Mouse (Mus musculus) CH12.LX (cell line): ENCODE measurements around the gene Tcte3.
"Not testable (repeated sequence)": the region's sequence is repeated elsewhere in the genome, so short reads cannot be mapped to it uniquely, and the experiment has no call there.

Experiments used
- BHLHE40 ChIP-seq: IDR thresholded peaks from 2 replicates; pipeline ENCODE4 v1.6.1; 2011; ENCODE audit warnings: mild to moderate bottlenecking, low read depth, low read length, improper control_type of control experiment
- CHD2 ChIP-seq: IDR thresholded peaks from 2 replicates; pipeline ENCODE4 v1.6.1; 2011; ENCODE audit warnings: low read length, improper control_type of control experiment
- CTCF ChIP-seq, 2 experiments: IDR thresholded peaks in 1 of 2; conservative IDR thresholded peaks in 1 of 2; 2 replicates each; pipeline ENCODE4 v1.5.1; 2011 to 2012; ENCODE audit warnings: low read depth in 2 of 2, low read length in 2 of 2, improper control_type of control experiment in 1 of 2, inconsistent platforms in 1 of 2, mild to moderate bottlenecking in 1 of 2, moderate library complexity in 1 of 2
- GABPA ChIP-seq: IDR thresholded peaks from 2 replicates; pipeline ENCODE4 v1.6.1; 2012; ENCODE audit warnings: low read depth, low read length, improper control_type of control experiment, inconsistent platforms; ENCODE audit not compliant: insufficient replicate concordance
- HCFC1 ChIP-seq: IDR thresholded peaks from 2 replicates; pipeline ENCODE4 v1.6.1; 2012; ENCODE audit warnings: low read depth, mild to moderate bottlenecking, inconsistent platforms, low read length, improper control_type of control experiment
- JUN ChIP-seq: IDR thresholded peaks from 2 replicates; pipeline ENCODE4 v1.6.1; 2011; ENCODE audit warnings: low read depth, mild to moderate bottlenecking, low read length, improper control_type of control experiment, moderate library complexity; ENCODE audit not compliant: insufficient read depth
- MYC ChIP-seq: IDR thresholded peaks from 2 replicates; pipeline ENCODE4 v1.6.1; 2011; ENCODE audit warnings: low read depth, mild to moderate bottlenecking, improper control_type of control experiment, low read length
- NELFE ChIP-seq: IDR thresholded peaks from 2 replicates; pipeline ENCODE4 v1.6.1; 2011; ENCODE audit warnings: low read depth, low read length, improper control_type of control experiment
- POLR2A ChIP-seq: IDR thresholded peaks from 2 replicates; pipeline ENCODE4 v1.6.1; 2011; ENCODE audit warnings: low read depth, mild to moderate bottlenecking, improper control_type of control experiment, low read length
- POLR2AphosphoS2 ChIP-seq: IDR thresholded peaks from 2 replicates; pipeline ENCODE4 v1.6.1; 2011; ENCODE audit warnings: low read depth, low read length, improper control_type of control experiment
- TBP ChIP-seq: conservative IDR thresholded peaks from 2 replicates; pipeline ENCODE4 v1.6.1; 2011; ENCODE audit warnings: low read depth, low read length, improper control_type of control experiment
- ZKSCAN1 ChIP-seq: IDR thresholded peaks from 2 replicates; pipeline ENCODE4 v1.6.1; 2012; ENCODE audit warnings: low read depth, inconsistent platforms, low read length, improper control_type of control experiment, borderline replicate concordance
- ZMIZ1 ChIP-seq: IDR thresholded peaks from 2 replicates; pipeline ENCODE4 v1.6.1; 2012; ENCODE audit warnings: low read depth, mild to moderate bottlenecking, inconsistent platforms, low read length, improper control_type of control experiment

- TF ChIP-seq ZKSCAN1; TBP; CTCF (conservative IDR thresholded peaks at IDR 0.05 in 1 of 2, IDR thresholded peaks at IDR 0.05 in 1 of 2; ENCODE audit: low read depth in 2 of 2, low read length in 2 of 2); POLR2A; GABPA; BHLHE40; JUN; MYC; POLR2AphosphoS2; ZMIZ1; HCFC1; NELFE; CHD2: not testable (repeated sequence)
Observed at GRCm38 (mm10) chr17:15024502-15025193, 16.6 kb downstream of the Tcte3 start.
